Mouse (Mus musculus) bone marrow macrophage, adult 2 months (primary cell): ENCODE results near the gene Kif3b.

Source experiments
- CTCF ChIP-seq: IDR thresholded peaks from 2 replicates; pipeline ENCODE4 v1.5.1; 2012; ENCODE audit warnings: low read depth, mild to moderate bottlenecking, low read length, moderate library complexity
- POLR2A ChIP-seq: IDR thresholded peaks from 2 replicates; pipeline ENCODE4 v1.6.1; 2012; ENCODE audit warnings: mild to moderate bottlenecking, low read depth, low read length, borderline replicate concordance

DNA sequence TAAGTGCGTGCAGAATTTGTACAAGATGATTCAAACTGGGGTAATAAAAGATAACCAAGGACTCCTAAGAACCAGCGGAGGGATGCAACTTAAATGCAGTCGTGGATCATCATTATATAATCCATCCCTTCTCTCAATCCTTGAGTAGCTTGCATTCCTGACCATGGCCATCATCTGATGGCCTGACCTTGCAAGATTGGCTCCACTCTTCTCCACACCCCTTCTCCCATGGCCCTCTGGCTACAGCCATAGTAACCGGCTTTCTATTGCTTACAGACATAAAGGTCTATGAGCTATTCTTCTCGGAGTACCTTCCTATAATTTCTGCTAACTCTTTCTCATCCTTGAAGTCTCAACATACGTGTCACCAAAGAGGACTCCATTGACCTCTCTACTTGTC, 49.1 kb upstream of the Kif3b start:
- TF ChIP-seq CTCF: no peak
- TF ChIP-seq POLR2A: no peak
